Mouse (Mus musculus) bone marrow macrophage, adult 2 months (primary cell): ENCODE results near the gene Tmem199.

Experiments used
- CTCF ChIP-seq: IDR thresholded peaks from 2 replicates; pipeline ENCODE4 v1.5.1; 2012; ENCODE audit warnings: low read depth, mild to moderate bottlenecking, low read length, moderate library complexity
- POLR2A ChIP-seq: IDR thresholded peaks from 2 replicates; pipeline ENCODE4 v1.6.1; 2012; ENCODE audit warnings: mild to moderate bottlenecking, low read depth, low read length, borderline replicate concordance

GRCm38 (mm10) chr11:78549491-78549987 lies 37.6 kb upstream of the Tmem199 start:
- TF ChIP-seq CTCF (no peak), POLR2A (no peak)
